Mouse (Mus musculus) hematopoietic stem cell, adult 5-6 weeks (primary cell): ENCODE results near the gene Astn2. TPM values are rescaled to one million over a fixed set of nuclear protein-coding genes. Genes with fewer than 3 reads are reported as not detected.

ENCODE experiments used
- ATAC-seq, 2 experiments: fragments of 125-278 bp in 1 of 2; replicated peaks in 1 of 2; 2 replicates each; pipeline ENCODE4 v1.8.0; 2016 to 2017; ENCODE audit warnings: inconsistent platforms in 2 of 2, mild to moderate bottlenecking in 2 of 2, moderate number of reproducible peaks in 2 of 2, low read depth in 1 of 2, moderate TSS enrichment in 1 of 2; ENCODE audit not compliant: low FRiP score in 2 of 2, poor library complexity in 2 of 2, severe bottlenecking in 2 of 2, insufficient read depth in 1 of 2, low TSS enrichment in 1 of 2
- total RNA-seq: library from RNA; stranded (forward); fragments of 172-1452, 232-1000 nt; gene quantifications from 2 replicates; pipeline ENCODE4 v1.2.3, GENCODE M21; 2017

Gene Astn2
- total RNA-seq, 1 experiment from 2014 or later: not detected

GRCm38 (mm10) chr4:66232350-66232749 is 172.1 kb downstream of the Astn2 start:
- no peak for ATAC-seq

DNA sequence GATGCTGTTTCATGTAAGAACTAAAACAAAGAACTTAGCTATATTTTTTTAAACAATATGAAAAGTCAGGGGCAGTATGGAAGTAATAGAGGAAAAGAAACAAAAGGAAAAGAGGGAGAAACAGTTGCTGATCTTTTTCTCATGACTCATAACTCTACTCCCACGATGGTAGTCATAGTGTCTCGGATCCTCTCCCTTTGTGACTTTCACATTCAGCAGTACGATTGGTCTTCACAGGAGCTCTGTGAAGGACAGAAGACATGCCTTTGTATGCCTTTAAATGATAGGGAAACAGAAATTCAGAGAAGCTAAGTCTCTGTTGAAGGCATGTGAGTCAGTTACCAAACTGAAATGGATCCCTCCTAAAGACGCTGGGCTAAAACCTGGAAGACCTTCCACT is 173.7 kb downstream of the Astn2 start:
- ATAC-seq: no peak

GRCm38 (mm10) chr4:66222602-66223317 is 181.7 kb downstream of the Astn2 start:
- no peak for ATAC-seq

DNA sequence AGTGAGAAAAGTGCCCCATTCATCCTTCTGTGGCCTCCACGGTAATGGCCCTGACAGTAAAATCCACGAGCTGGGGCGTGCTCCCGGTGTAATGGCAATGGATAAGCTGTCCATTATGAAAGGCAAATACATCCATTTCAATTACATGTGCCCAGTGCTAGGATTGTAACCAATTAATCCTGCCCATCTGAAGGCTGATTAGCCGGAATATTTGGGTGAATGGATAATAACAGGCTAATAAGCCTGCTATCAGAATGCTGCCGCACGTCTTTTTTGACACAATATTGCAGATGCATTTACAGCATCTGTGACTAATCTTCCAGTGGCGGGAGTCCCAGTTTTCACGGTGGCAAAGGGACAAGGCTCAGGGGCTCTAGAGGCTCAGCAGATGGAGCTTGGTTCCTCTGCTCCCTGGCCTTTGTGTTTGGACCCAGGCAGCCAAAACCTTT is 189.2 kb downstream of the Astn2 start:
- no peak for ATAC-seq

DNA sequence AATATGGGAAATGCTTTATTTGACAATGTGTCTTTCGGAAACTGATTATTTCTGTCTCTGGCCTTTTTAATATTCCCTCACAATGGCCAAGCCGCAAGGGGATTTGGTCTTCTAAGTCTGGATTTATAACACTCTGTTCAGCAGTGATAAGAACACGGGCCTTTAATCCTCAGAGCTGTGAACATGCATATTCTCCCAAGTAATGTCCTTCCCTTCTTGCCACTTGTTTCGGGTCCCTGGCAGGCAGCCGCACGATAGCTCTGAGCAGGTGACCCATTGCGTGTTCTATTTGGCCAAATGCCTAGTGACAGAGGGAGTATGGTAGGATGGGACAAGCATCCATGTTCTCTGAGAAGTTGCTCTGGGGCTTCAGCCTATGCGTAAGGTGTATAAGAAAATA is 214.8 kb downstream of the Astn2 start:
- no peak for ATAC-seq

- ATAC-seq: no peak
These were observed 228.4 kb downstream of the Astn2 start for GRCm38 (mm10) chr4:66175887-66176533.

DNA sequence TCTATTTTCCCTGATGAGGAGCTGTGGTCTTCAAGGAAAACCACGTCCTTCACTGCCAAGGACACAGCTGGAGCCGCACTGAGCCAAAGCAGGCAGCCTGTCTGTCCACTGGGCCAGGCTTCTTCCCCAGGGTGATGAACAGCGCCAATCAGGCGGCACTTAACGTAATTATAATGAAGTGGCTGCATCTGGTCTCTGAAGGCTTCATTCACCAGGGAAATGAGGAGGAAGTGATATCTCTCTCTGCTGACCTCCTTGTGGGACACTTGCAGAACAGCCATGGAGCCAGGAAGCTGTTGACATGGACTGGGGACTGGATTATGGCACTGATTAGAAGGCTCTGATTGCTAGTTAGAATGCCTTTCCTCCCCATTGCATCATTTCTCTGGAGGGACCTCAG is 232.8 kb downstream of the Astn2 start:
- ATAC-seq: no peak

DNA sequence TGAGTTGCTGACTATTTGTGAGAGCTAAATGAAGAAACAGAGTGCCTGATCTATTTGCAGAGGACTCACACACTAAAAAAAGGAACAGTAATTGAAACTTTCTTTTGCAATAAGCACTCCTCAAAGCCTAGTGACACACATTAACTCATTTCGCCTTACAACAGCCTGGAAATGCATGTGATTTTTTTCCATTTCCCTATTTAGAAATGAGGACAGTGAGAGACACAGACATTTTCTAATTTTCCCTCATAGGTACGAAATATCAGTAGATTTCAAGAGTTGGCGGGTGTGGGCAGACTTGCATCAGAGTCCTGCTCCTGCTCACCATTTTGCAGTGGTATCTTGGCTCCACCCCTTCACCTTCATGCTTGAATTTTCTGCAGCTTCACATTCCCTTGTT is 233.6 kb downstream of the Astn2 start:
- no peak; a peak in 1 of 4 replicates for ATAC-seq

- no peak for ATAC-seq
These were observed 234.9 kb downstream of the Astn2 start for GRCm38 (mm10) chr4:66169485-66169884.

DNA sequence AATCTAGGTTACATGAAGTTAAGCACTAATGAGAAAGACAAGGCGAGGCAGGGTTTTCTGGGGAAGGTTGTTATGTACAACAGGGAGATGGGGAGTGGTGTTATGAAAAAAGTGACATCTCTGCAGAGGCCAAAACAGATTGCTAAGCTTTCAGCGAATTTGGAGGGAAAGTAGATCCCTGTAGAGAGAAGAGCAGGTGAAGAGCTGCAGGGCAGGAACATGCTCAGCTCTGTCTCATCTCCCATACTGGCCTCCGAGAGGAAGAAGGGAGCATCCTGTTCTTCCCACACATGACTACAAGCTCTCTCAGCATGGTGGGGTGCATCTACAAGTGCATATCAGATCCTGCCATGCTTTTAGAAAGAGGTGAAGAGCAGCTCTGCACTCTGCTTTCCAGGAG is 245.7 kb downstream of the Astn2 start:
- ATAC-seq: no peak

DNA sequence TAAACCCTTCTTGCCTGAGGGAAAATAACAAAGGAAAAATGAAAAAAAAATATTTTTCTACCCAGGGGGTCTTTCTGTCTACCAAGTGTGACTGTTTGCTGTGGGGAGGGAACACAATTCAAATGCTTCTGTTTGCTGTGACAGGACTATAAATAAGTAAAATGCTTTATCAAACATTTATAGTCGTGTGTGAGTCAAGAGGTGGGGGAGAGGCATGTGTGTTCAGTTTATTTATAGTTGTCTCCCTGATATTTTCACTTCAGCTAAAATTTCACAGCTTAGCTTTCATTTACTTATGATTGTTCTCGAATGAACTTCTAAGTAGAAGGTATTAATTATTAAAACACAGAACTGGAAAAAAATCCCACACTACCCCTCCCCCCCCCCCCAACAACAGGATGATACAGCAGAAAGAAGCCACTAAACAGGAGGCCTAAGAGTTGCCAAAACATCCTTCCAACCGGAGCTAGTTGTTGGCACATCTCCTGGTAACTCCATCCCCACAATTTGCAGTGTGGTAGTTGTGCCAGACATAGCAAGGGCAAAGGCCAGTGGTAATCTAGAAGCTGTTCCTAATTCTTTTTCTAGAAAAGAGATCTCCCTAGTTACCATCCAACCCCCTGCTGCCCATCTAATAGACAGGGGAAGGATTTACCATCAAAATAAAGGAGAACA is 246.8 kb downstream of the Astn2 start:
- no peak for ATAC-seq

DNA sequence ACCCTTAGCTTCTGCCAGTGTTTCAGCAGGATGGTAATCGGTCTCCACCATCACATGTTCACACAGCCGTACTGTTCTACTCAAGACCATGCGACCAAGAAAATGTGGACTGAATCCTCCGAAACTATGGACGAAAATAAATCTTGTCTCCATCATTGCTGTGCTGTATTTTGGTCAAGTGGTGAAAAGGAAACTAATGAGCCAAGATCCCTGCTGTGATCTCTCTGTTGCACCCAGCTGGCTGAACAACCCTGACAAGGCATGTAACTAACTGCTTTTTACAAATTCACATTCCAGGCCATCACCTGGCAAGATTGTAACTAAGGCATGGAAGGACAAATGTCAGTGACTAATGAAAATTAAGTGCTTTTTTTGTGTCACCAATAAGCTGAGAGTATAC is 257.9 kb downstream of the Astn2 start:
- ATAC-seq: no peak

DNA sequence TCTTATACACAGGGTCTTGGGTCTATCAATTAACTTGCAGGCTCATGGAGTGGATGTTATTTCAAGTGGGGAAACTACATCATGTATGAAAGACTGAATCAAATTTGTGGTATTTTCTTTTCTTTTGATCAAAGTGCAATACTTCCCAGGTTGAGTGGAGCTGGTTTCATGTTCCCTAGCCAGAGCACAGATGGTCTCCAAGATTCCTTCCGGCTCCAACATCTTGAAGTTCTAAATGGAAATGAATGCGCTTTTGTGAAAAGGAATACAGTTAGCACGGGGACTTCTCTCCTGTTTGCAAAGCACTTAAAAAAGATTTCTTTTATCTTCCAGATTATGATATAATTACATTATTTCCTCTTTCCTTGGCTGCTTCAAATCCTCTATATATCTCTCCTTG is 278.2 kb downstream of the Astn2 start:
- ATAC-seq: no peak

- no peak for ATAC-seq
These were observed 281.5 kb downstream of the Astn2 start for GRCm38 (mm10) chr4:66122766-66123358.

DNA sequence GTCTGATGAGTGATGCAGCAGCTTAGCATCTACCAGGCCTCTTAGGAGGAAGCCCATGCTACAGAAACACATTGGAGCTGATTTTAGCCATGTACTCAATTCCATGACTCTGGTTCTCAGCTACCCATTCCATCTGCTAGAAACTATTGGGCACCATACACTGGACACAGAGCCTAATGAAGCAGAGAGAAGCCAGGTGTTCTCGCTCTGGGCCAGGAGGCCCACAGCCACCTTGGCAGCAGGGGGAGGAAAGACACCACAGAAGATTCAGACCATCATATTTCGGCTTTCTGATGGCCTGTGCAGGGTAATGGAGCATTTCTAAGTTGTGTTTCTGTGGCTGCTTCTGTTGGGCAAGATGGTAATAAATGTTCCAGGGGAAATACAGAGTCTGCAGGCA is 290.2 kb downstream of the Astn2 start:
- no peak for ATAC-seq

DNA sequence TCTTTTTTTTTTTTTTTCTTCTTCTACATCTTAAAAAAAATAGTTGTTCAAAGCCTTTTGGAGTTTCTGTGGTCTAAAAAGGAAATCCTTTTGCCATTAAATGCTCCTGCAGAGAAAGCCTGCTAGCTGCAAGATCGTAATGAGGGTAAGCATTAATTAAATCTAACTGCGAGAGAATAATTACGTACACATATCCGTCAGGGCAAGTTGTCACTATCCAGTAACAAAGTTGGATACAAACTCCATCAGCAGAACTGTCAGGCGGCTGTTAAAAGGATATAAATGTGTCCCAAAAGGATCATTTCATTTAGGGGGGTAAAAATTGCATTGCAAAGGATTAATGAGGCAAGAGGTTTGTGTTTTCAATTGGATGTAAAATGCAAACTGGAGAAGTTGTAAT is 302.4 kb downstream of the Astn2 start:
- no peak for ATAC-seq

DNA sequence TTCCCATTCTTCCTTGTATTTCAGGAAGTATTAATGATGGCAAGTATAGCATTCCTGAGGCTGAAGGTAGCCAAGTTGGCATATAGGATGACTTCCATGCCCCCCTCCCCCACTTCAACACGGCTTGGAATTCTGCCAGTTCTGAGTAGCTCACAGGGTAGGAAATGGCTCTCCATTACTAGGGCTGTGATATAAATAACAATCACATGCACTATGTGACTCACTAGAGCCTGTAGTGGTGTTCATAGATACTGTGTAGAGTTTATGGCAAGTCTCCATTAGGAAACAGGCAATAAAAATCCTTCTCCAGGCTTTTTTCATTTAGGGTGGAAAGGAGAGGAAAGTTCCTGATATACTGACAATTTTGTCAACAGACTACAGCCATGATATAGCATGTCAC is 306.8 kb downstream of the Astn2 start:
- ATAC-seq: no peak

DNA sequence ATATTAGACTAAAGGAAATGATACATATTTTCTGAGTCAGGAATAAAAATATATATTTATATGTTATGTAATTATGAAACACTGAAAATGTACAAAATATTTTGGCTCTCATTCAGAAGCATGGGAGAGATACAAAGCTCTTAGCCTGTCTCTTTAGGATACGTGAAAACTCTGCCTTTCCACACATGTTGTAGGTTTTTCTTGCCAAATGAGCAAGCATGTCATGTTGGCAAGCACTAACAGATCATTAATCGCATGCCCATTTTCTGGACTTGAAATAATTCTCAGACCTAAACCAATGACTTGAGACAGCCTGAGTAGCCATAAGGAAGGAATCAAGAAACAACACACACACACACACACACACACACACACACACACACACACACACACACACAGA is 308.3 kb downstream of the Astn2 start:
- ATAC-seq: no peak
